Mouse (Mus musculus) limb, embryonic 11.5 days (tissue): Measurements from ENCODE around the gene Ets1. TPM values are rescaled to one million over a fixed set of nuclear protein-coding genes. Genes with fewer than 3 reads are reported as not detected.

ENCODE experiments used
- ATAC-seq: fragments of 200-750 bp; cut with Nextera tagmentation; 2 replicates; pipeline ENCODE4 v1.8.0; 2017; ENCODE audit warnings: low read depth; ENCODE audit not compliant: insufficient number of reproducible peaks, low FRiP score, low TSS enrichment
- DNase-seq: peaks from one replicate; pipeline ENCODE4 v3.0.0-alpha.2; 2015; ENCODE audit warnings: low spot score
- H3K27ac ChIP-seq: fragments of 300-500 bp; sonication (generic); replicated peaks from 2 replicates; pipeline ENCODE4 v1.5.1; 2014; ENCODE audit warnings: low read depth, mild to moderate bottlenecking, low read length
- H3K27me3 ChIP-seq: fragments of 300-500 bp; sonication (generic); 2 replicates; pipeline ENCODE4 v1.6.1; 2014; ENCODE audit warnings: mild to moderate bottlenecking, low read length, mixed read lengths; ENCODE audit not compliant: control insufficient read depth, insufficient read depth
- H3K36me3 ChIP-seq: fragments of 300-500 bp; sonication (generic); 2 replicates; pipeline ENCODE4 v1.6.1; 2014; ENCODE audit warnings: mild to moderate bottlenecking, low read length, moderate library complexity, mixed read lengths; ENCODE audit not compliant: control insufficient read depth, insufficient read depth
- H3K4me1 ChIP-seq: fragments of 300-500 bp; sonication (generic); 2 replicates; pipeline ENCODE4 v1.6.1; 2014; ENCODE audit warnings: low read length, mixed read lengths; ENCODE audit not compliant: control insufficient read depth, insufficient read depth
- H3K4me2 ChIP-seq: fragments of 300-500 bp; sonication (generic); 2 replicates; pipeline ENCODE4 v1.6.1; 2014; ENCODE audit warnings: low read depth, mild to moderate bottlenecking, moderate library complexity; ENCODE audit not compliant: severe bottlenecking
- H3K4me3 ChIP-seq: fragments of 300-500 bp; sonication (generic); 2 replicates; pipeline ENCODE4 v1.5.1; 2014; ENCODE audit warnings: low read depth, low read length
- H3K9ac ChIP-seq: fragments of 300-500 bp; sonication (generic); 2 replicates; pipeline ENCODE4 v1.6.1; 2014; ENCODE audit warnings: mild to moderate bottlenecking, low read length
- H3K9me3 ChIP-seq: fragments of 300-500 bp; sonication (generic); 2 replicates; pipeline ENCODE4 v1.6.1; 2016; ENCODE audit warnings: low read length; ENCODE audit not compliant: control insufficient read depth
- WGBS: fragments of 180-500 bp; shearing (Covaris S2); extraction: QIAGEN DNeasy Blood & Tissue Kit; methylation state at CpG from one replicate; pipeline ENCODE4 v1.1.7; 2014; 5-methylcytosine and 5-hydroxymethylcytosine counted together
- polyA plus RNA-seq: library from polyadenylated mRNA; unstranded; fragments of >200 nt; fragmentation: Nextera tagmentation; extraction: Ambion mirVana; gene quantifications from 2 replicates; pipeline ENCODE4 v1.2.1, GENCODE M21; 2014

Gene Ets1
- polyA plus RNA-seq, 1 experiment from 2014 or later: 34.0 TPM

DNA sequence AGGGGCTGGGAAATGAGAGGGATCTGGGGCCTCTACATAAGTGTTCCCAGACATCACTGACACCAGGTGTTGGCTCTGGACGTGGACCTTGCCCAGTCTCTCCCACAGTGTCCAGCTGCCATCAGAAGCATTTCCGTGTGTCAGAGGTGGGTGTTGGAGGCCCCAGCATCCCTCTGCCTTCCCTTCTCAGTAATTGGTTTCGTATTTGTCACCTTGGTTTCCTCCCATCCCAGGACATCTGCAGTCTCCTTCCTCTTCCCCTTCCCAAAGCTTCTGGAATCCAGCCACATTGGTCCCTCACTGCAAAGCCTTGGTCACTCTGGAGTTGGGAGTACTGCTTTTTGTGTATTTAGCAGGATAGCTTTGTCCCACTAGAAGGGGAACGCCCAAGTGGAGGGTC, 75.7 kb downstream of the Ets1 start:
- DNase-seq (no peak), ATAC-seq (no peak)
- peaks cover 75% of the 10 kb centered on the region for H3K4me1 ChIP-seq
- H3K27me3 ChIP-seq: no peaks in the 10 kb centered on the region
- H3K9ac ChIP-seq: no peak overlapping the region
- H3K27ac ChIP-seq: no peak overlapping the region
- WGBS: 65% methylated on average over 4 of the region's 4 CpGs
- H3K9me3 ChIP-seq: no peaks in the 10 kb centered on the region
- H3K4me3 ChIP-seq: no peak overlapping the region
- no peaks in the 10 kb centered on the region for H3K36me3 ChIP-seq
- no peak overlapping the region for H3K4me2 ChIP-seq

GRCm38 (mm10) chr9:32712383-32712910, 76.4 kb downstream of the Ets1 start:
- 0 out of 2 replicates have a peak overlapping the region, but pooled peaks have one; percentile 30 for H3K27ac ChIP-seq
- H3K9me3 ChIP-seq: no peaks in the 10 kb centered on the region
- no peak overlapping the region for H3K4me2 ChIP-seq
- ATAC-seq: no peak
- no peak overlapping the region for H3K9ac ChIP-seq
- H3K27me3 ChIP-seq: no peaks in the 10 kb centered on the region
- H3K4me1 ChIP-seq: peaks cover 79% of the 10 kb centered on the region
- H3K4me3 ChIP-seq: no peak overlapping the region
- WGBS: 57% methylated on average over 7 of the region's 7 CpGs
- no peak for DNase-seq
- H3K36me3 ChIP-seq: no peaks in the 10 kb centered on the region

- Histone ChIP-seq H3K36me3 (no peaks in the 10 kb centered on the region), H3K4me3 (no peak overlapping the region), H3K4me1 (peaks cover 84% of the 10 kb centered on the region), H3K9ac (no peak overlapping the region), H3K4me2 (no peak overlapping the region), H3K27ac (no peak overlapping the region), H3K9me3 (no peaks in the 10 kb centered on the region), H3K27me3 (no peaks in the 10 kb centered on the region)
- ATAC-seq (no peak), DNase-seq (no peak)
- whole genome bisulfite sequencing: 88% methylated on average over 1 of the region's 1 CpGs
Observed at GRCm38 (mm10) chr9:32713106-32713505, 77.1 kb downstream of the Ets1 start.

DNA sequence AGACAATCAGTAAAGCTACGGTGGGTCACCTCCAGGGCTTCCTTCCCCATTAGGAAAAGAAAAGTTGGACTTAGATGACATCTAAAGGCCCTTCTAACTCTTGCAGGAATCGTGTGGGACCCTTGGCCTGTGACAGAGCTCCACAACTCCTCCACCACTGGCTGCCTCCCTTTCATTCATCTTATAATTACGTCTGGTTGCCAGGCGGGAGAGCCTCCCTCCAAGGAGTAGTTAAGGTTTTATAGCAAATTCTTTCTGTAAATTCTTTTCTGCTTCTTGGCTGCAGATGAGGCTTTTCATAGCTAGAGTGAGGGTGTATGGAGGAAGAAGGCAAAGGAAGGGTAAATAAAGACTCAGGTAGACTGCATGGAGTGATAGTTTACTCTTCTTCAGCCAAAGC, 77.8 kb downstream of the Ets1 start:
- Histone ChIP-seq H3K9me3 (no peaks in the 10 kb centered on the region), H3K4me3 (no peak overlapping the region)
- no peak for ATAC-seq

DNA sequence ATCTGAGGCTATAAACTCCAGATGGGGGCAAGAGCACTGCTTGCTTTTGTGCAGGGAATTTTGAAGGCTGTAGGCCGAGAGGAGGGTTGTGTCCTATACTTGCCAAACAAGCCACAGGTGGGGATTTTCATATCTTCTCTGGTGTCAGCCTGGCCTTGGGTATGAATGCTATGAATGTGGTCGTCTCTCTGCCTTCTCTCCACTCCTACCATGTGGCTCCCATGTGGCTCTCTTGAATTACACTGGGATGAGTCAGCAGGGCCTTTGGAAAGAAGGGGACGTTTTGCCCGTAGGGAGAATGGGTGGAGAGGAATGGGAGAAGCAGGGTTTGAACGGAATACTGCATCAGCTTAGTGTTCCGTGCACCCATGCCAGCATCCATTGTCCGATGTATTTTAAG, 78.5 kb downstream of the Ets1 start:
- Histone ChIP-seq H3K4me3 (no peak overlapping the region), H3K4me1 (peaks cover 88% of the 10 kb centered on the region), H3K9me3 (no peaks in the 10 kb centered on the region), H3K27ac (no peak overlapping the region), H3K4me2 (no peak overlapping the region; the same call in 1 of the 2 replicates), H3K27me3 (no peaks in the 10 kb centered on the region), H3K9ac (no peak overlapping the region), H3K36me3 (no peaks in the 10 kb centered on the region)
- 61% methylated on average over 7 of the region's 7 CpGs for WGBS
- ATAC-seq (no peak), DNase-seq (no peak)

More for the DNA sequence above, 77.8 kb downstream of the Ets1 start:
- no peak for DNase-seq
- peaks cover 85% of the 10 kb centered on the region for H3K4me1 ChIP-seq
- H3K27ac ChIP-seq: 0 out of 2 replicates have a peak overlapping the region, but pooled peaks have one; percentile 30
- H3K4me2 ChIP-seq: 0 out of 2 replicates have a peak overlapping the region, but pooled peaks have one; percentile 10
- H3K9ac ChIP-seq: no peak overlapping the region
- 44% methylated on average over 4 of the region's 4 CpGs for WGBS
- no peaks in the 10 kb centered on the region for H3K27me3 ChIP-seq
- no peaks in the 10 kb centered on the region for H3K36me3 ChIP-seq

- DNase-seq (no peak), ATAC-seq (no peak)
- Histone ChIP-seq H3K27ac (no peak overlapping the region), H3K4me3 (no peak overlapping the region), H3K9me3 (no peaks in the 10 kb centered on the region), H3K27me3 (no peaks in the 10 kb centered on the region), H3K4me1 (peaks cover 86% of the 10 kb centered on the region), H3K9ac (no peak overlapping the region), H3K36me3 (no peaks in the 10 kb centered on the region), H3K4me2 (no peak overlapping the region)
- 66% methylated on average over 9 of the region's 9 CpGs for WGBS
Observed at GRCm38 (mm10) chr9:32715806-32716466, 79.9 kb downstream of the Ets1 start.

DNA sequence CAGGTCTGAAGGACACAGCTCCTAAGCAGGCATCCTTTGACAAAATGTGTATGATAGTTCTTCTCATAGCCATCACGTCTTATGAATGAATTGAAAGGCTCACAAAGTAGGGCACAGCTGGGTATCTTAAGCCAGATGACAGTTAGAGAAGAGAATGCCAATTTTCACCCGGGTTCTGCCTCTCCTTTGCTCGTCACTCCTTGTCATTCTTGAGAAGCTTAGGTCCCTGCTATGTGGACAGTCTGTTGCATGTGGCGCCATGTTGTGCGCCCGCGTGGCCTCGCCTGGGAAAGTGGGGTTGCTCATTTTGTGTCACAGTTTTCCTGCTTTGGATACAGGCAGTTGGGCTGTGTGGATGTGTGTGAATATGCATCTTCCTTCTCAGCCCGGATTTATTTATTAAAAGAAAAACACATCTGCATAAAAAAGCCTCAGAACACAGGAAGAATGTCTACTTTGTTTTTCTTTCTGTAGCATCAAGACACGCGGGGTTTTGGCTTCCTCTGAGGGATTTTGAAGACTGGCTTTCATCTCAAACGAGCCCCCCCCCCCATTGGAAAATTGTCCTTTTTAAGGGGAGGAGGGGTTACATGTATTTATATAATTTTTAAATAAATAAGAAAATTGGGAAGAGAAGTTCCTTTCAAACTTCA, 81.4 kb downstream of the Ets1 start:
- Histone ChIP-seq H3K4me1 (peaks cover 78% of the 10 kb centered on the region), H3K4me3 (no peak overlapping the region), H3K36me3 (no peaks in the 10 kb centered on the region), H3K27ac (no peak overlapping the region), H3K4me2 (no peak overlapping the region), H3K9me3 (no peaks in the 10 kb centered on the region), H3K9ac (no peak overlapping the region), H3K27me3 (no peaks in the 10 kb centered on the region)
- DNase-seq: no peak
- no peak for ATAC-seq
- 83% methylated on average over 12 of the region's 12 CpGs for WGBS

DNA sequence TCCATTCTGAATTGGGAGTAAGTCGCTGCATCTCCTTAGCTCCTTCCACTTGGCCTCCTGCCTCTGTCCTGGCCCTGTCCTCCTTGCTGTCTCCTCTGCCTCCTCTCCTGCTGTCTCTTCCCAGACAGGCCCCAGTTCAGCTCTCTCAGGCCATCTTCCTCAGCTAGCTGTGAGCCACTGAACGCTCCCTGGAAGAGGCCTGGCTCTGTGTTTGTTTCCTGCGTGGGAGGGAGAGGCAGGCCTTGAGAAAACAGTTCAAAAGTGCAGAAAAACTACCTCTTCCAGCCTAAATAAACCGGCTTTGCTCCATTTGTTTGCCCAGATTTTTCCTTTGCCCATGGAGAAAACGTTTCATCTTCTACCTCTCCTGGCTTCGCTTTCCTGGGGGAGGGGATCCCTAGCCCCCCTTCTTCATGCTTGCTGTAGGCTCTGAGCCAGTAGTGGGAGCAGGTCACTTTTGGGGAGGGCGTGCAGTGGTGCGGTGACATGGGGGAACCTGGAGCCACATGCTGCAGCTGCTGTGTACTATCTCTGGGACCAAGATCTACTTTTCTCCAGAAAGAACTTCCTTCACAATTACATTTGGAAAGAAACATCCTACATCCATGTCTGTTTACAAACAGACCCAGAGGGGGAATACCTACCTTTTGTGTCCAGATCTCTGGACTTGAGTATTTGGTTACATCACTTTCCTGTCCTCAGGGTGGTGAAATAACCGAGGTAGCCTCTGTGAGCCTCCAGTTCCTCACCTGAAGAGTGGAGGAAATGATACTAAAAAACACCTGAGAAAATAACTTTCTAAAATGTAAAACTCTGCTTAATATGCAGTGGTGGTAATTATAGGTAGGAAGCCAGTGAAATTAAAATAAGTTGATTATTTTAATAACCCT, 82.2 kb downstream of the Ets1 start:
- DNase-seq (no peak), ATAC-seq (no peak)
- Histone ChIP-seq H3K27ac (0 out of 2 replicates have a peak overlapping the region, but pooled peaks have one; percentile 8), H3K4me3 (no peak overlapping the region), H3K4me1 (peaks cover 70% of the 10 kb centered on the region), H3K36me3 (no peaks in the 10 kb centered on the region), H3K4me2 (no peak overlapping the region), H3K9ac (no peak overlapping the region; the same call in 1 of the 2 replicates), H3K27me3 (no peaks in the 10 kb centered on the region), H3K9me3 (no peaks in the 10 kb centered on the region)
- WGBS: 55% methylated on average over 9 of the region's 9 CpGs
